Mouse (Mus musculus) CH12.LX (cell line): ENCODE results near the gene Pdxdc1. TPM values are rescaled to one million over a fixed set of nuclear protein-coding genes. Genes with fewer than 3 reads are reported as not detected.

Experiments
- DNase-seq: peaks from one replicate; pipeline ENCODE4 v3.0.0-alpha.2; 2013; ENCODE audit errors: extremely low read depth
- H3K27ac ChIP-seq: 2 replicates; pipeline ENCODE4 v1.5.1; 2012; ENCODE audit warnings: low read depth, mild to moderate bottlenecking, control low read depth, moderate library complexity; ENCODE audit not compliant: insufficient read depth
- H3K27me3 ChIP-seq: replicated peaks from 2 replicates; pipeline ENCODE3; 2012; ENCODE audit warnings: inconsistent platforms
- H3K36me3 ChIP-seq, 2 experiments: replicated peaks in 1 of 2; 2 replicates each; pipeline versions ENCODE3 to v1.6.1; 2012; ENCODE audit warnings: inconsistent platforms in 1 of 2, low read length in 1 of 2, mild to moderate bottlenecking in 1 of 2, mixed read lengths in 1 of 2, moderate library complexity in 1 of 2; ENCODE audit not compliant: control insufficient read depth in 1 of 2, insufficient read depth in 1 of 2
- H3K4me1 ChIP-seq, 2 experiments: 2 replicates each; pipeline ENCODE4 v1.6.1; 2012; ENCODE audit warnings: inconsistent platforms in 1 of 2, moderate library complexity in 1 of 2; ENCODE audit not compliant: insufficient read depth in 2 of 2, control insufficient read depth in 1 of 2
- H3K4me2 ChIP-seq: 2 replicates; pipeline ENCODE4 v1.6.1; 2012; ENCODE audit warnings: low read depth, mild to moderate bottlenecking, control low read depth; ENCODE audit not compliant: poor library complexity, insufficient read depth, severe bottlenecking
- H3K4me3 ChIP-seq, 3 experiments: fragments of 150-350 bp in 1 of 3; sonication (generic) in 1 of 3; replicated peaks in 1 of 3; 2 replicates each; pipeline versions ENCODE3 to v1.5.1; 2011 to 2012; ENCODE audit warnings: low read depth in 2 of 3, low read length in 2 of 3, mild to moderate bottlenecking in 2 of 3, moderate library complexity in 2 of 3, control low read depth in 1 of 3, improper control_type of control experiment in 1 of 3, inconsistent platforms in 1 of 3, mixed read lengths in 1 of 3; ENCODE audit not compliant: poor library complexity in 1 of 3
- H3K79me2 ChIP-seq: replicated peaks from 2 replicates; pipeline ENCODE4 v1.6.1; 2012; ENCODE audit warnings: mild to moderate bottlenecking, moderate library complexity; ENCODE audit not compliant: control insufficient read depth, poor library complexity, insufficient read depth, severe bottlenecking; ENCODE audit errors: extremely low read depth
- H3K9ac ChIP-seq: 2 replicates; pipeline ENCODE4 v1.6.1; 2012; ENCODE audit warnings: low read depth, mild to moderate bottlenecking, control low read depth, moderate library complexity; ENCODE audit not compliant: insufficient read depth
- H3K9me3 ChIP-seq: replicated peaks from 2 replicates; pipeline ENCODE3; 2012; ENCODE audit warnings: low read length, inconsistent platforms, mixed read lengths
- BHLHE40 ChIP-seq: IDR thresholded peaks from 2 replicates; pipeline ENCODE4 v1.6.1; 2011; ENCODE audit warnings: mild to moderate bottlenecking, low read depth, low read length, improper control_type of control experiment
- CTCF ChIP-seq, 2 experiments: IDR thresholded peaks in 1 of 2; conservative IDR thresholded peaks in 1 of 2; 2 replicates each; pipeline ENCODE4 v1.5.1; 2011 to 2012; ENCODE audit warnings: low read depth in 2 of 2, low read length in 2 of 2, improper control_type of control experiment in 1 of 2, inconsistent platforms in 1 of 2, mild to moderate bottlenecking in 1 of 2, moderate library complexity in 1 of 2
- EP300 ChIP-seq: IDR thresholded peaks from 2 replicates; pipeline ENCODE4 v1.6.1; 2011; ENCODE audit warnings: low read length, improper control_type of control experiment
- ETS1 ChIP-seq: conservative IDR thresholded peaks from 2 replicates; pipeline ENCODE4 v1.6.1; 2012; ENCODE audit warnings: low read depth, mild to moderate bottlenecking, inconsistent platforms, low read length, improper control_type of control experiment, moderate library complexity
- HCFC1 ChIP-seq: IDR thresholded peaks from 2 replicates; pipeline ENCODE4 v1.6.1; 2012; ENCODE audit warnings: low read depth, mild to moderate bottlenecking, inconsistent platforms, low read length, improper control_type of control experiment
- IRF4 ChIP-seq: IDR thresholded peaks from 2 replicates; pipeline ENCODE4 v1.6.1; 2014; ENCODE audit warnings: low read depth, mild to moderate bottlenecking, inconsistent platforms, low read length, improper control_type of control experiment
- JUN ChIP-seq: IDR thresholded peaks from 2 replicates; pipeline ENCODE4 v1.6.1; 2011; ENCODE audit warnings: low read depth, mild to moderate bottlenecking, low read length, improper control_type of control experiment, moderate library complexity; ENCODE audit not compliant: insufficient read depth
- JUND ChIP-seq: conservative IDR thresholded peaks from 2 replicates; pipeline ENCODE4 v1.6.1; 2011; ENCODE audit warnings: low read depth, low read length, improper control_type of control experiment
- MEF2A ChIP-seq: IDR thresholded peaks from 2 replicates; pipeline ENCODE4 v1.6.1; 2014; ENCODE audit warnings: low read depth, mild to moderate bottlenecking, inconsistent platforms, low read length, improper control_type of control experiment, borderline replicate concordance
- MXI1 ChIP-seq: IDR thresholded peaks from 2 replicates; pipeline ENCODE4 v1.6.1; 2011; ENCODE audit warnings: mild to moderate bottlenecking, low read depth, low read length, improper control_type of control experiment
- MYC ChIP-seq: IDR thresholded peaks from 2 replicates; pipeline ENCODE4 v1.6.1; 2011; ENCODE audit warnings: low read depth, mild to moderate bottlenecking, improper control_type of control experiment, low read length
- NELFE ChIP-seq: IDR thresholded peaks from 2 replicates; pipeline ENCODE4 v1.6.1; 2011; ENCODE audit warnings: low read depth, low read length, improper control_type of control experiment
- RCOR1 ChIP-seq: conservative IDR thresholded peaks from 2 replicates; pipeline ENCODE4 v1.6.1; 2012; ENCODE audit warnings: low read depth, mild to moderate bottlenecking, inconsistent platforms, low read length, improper control_type of control experiment
- UBTF ChIP-seq: IDR thresholded peaks from 2 replicates; pipeline ENCODE4 v1.6.1; 2012; ENCODE audit warnings: low read depth, mild to moderate bottlenecking, inconsistent platforms, low read length, improper control_type of control experiment, moderate library complexity
- dilution Hi-C: fragments of 300-500 bp; cut with MboI; formaldehyde crosslinking; loops from 2 replicates; pipeline ENCODE4 v1.14.3; 2020; ENCODE audit warnings: low sequenced_read_pairs; ENCODE audit not compliant: extremely low pct_unique_long_range_greater_than_20kb, extremely low pct_ligation_motif_present
- in situ Hi-C: fragments of 300-500 bp; cut with MboI; formaldehyde crosslinking; loops from 3 replicates; pipeline ENCODE4 v1.14.3; 2019; ENCODE audit warnings: low sequenced_read_pairs, low pct_ligation_motif_present, low pct_unique_long_range_greater_than_20kb, mixed read lengths
- polyA plus RNA-seq: library from polyadenylated mRNA; unstranded; fragments of >175 nt; gene quantifications from 2 replicates; pipeline ENCODE4 v1.2.1, GENCODE M21; 2012; ENCODE audit warnings: low read depth; ENCODE audit not compliant: insufficient read length
- total RNA-seq, 2 experiments: library from RNA; depleted of rRNA; stranded (reverse); fragments of 300-350 nt in 1 of 2; fragments of >200 nt in 1 of 2; gene quantifications; 2 replicates each; pipeline ENCODE4 v1.2.3; 2012 to 2014

Gene Pdxdc1
- total and polyA plus RNA-seq, 3 experiments = 78.5 to 109 (median 80.9) TPM

- TF ChIP-seq NELFE (no peak), RCOR1 (0 out of 2 replicates have a peak, but pooled peaks have one; percentile 33), EP300 (peak; percentile 76), BHLHE40 (peak; percentile 54), IRF4 (peak; percentile 72), HCFC1 (no peak), ETS1 (peak; percentile 27; the same call in 1 of the 2 replicates), JUND (peak; percentile 78), JUN (peak; percentile 61; the same call in 1 of the 2 replicates)
- H3K4me3 ChIP-seq = no peak overlapping the region
- no peak overlapping the region for H3K27ac ChIP-seq
- H3K9ac ChIP-seq = no peak overlapping the region
- H3K79me2 ChIP-seq = no peaks in the 10 kb centered on the region
- peaks cover 44 to 73% of the 10 kb centered on the region in 2 experiments for H3K36me3 ChIP-seq
- DNase-seq = peak; percentile 54
- H3K27me3 ChIP-seq = no peaks in the 10 kb centered on the region
- in situ Hi-C loops (no loop called here), dilution Hi-C loops (no loop called here)
- H3K4me2 ChIP-seq = no peak overlapping the region
- no peaks in the 10 kb centered on the region for H3K9me3 ChIP-seq
- H3K4me1 ChIP-seq = peaks cover 0 to 24% of the 10 kb centered on the region in 2 experiments; a peak in 2 of 4 replicates
Measured at GRCm38 (mm10) chr16:13845031-13845430, 57.9 kb downstream of the Pdxdc1 start.

GRCm38 (mm10) chr16:13840956-13841355, 62.0 kb downstream of the Pdxdc1 start:
- H3K36me3 ChIP-seq = peaks cover 66 to 91% of the 10 kb centered on the region in 2 experiments
- no peaks in the 10 kb centered on the region for H3K27me3 ChIP-seq
- H3K9ac ChIP-seq = no peak overlapping the region
- dilution Hi-C loops = no loop called here
- TF ChIP-seq MYC (no peak), MEF2A (no peak), MXI1 (no peak), UBTF (no peak)
- TF ChIP-seq, all 38 proteins: peak for 0
- no peak overlapping the region for H3K4me2 ChIP-seq
- DNase-seq = no peak
- in situ Hi-C loops = no loop called here
- H3K9me3 ChIP-seq = no peaks in the 10 kb centered on the region
- H3K4me3 ChIP-seq = no peak overlapping the region
- H3K4me1 ChIP-seq = peaks cover 0 to 7% of the 10 kb centered on the region in 2 experiments; a peak in 1 of 4 replicates
- H3K27ac ChIP-seq = no peak overlapping the region
- no peaks in the 10 kb centered on the region for H3K79me2 ChIP-seq

GRCm38 (mm10) chr16:13840056-13840455, 62.9 kb downstream of the Pdxdc1 start:
- H3K27me3 ChIP-seq = no peaks in the 10 kb centered on the region
- no peak for DNase-seq
- dilution Hi-C loops = no loop called here

More at GRCm38 (mm10) chr16:13840056-13840455, 62.9 kb downstream of the Pdxdc1 start:
- no peak overlapping the region for H3K27ac ChIP-seq
- no peak overlapping the region for H3K4me3 ChIP-seq
- H3K9me3 ChIP-seq = no peaks in the 10 kb centered on the region
- TF ChIP-seq CTCF (conservative IDR thresholded peaks at IDR 0.05 in 1 of 2, IDR thresholded peaks at IDR 0.05 in 1 of 2; ENCODE audit: low read depth in 2 of 2, low read length in 2 of 2) = no peak
- H3K79me2 ChIP-seq = no peaks in the 10 kb centered on the region
- no peak overlapping the region for H3K4me2 ChIP-seq
- H3K36me3 ChIP-seq = peaks cover 70 to 92% of the 10 kb centered on the region in 2 experiments
- peaks cover 0 to 3% of the 10 kb centered on the region in 2 experiments; a peak in 1 of 4 replicates for H3K4me1 ChIP-seq
- in situ Hi-C loops = no loop called here
- H3K9ac ChIP-seq = no peak overlapping the region
